9 mouse cellular contexts compared by ENCODE assay signal in the genomic region with DNA sequence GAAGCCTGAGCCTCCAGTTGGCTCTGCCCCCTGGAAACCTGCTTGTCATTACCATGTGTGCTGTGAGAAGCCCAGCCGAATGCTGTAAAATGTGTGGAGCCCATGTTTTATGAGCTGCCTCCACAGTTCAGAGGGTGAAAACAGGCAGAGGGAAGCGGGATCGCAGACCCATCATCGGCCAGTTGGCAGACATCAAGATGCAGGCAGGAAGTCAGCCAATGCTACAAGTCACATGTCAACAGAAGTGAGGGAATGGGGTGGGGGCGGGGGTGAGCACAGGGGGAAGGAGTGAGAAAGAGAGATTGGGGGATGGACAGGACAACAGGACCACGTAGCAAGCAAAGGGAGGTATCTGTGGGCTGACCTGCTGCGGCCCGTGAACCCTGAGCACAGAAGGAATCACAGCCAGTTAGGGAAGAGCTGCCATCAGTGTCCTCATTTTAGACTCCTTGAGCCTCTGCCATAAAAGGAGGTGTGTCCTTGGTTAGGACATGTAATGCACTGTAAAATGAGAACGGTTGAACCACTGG. TPM values are rescaled to one million over a fixed set of nuclear protein-coding genes. Genes with fewer than 3 reads are reported as not detected.
DNase-seq lines count a peak whose midpoint lies in the region; ATAC-seq and TF ChIP-seq lines count a peak whose summit lies in the region.
"Had no signal": no experiment of that assay in that cellular context is flagged by ENCODE, and none has a peak within 500 bp of the region (broad histone marks: within the 10 kb centered on the region; RNA-seq: fewer than 3 reads in every experiment).

No protein-coding gene starts in this region.

- H3K4me1 ChIP-seq in forebrain, embryonic 11.5 days (replicated peaks; ENCODE audit: control insufficient read depth, insufficient read depth, low read length), result peaks cover 45% of the 10 kb centered on the region
- H3K4me1 ChIP-seq in heart, embryonic 16.5 days (ENCODE audit: control insufficient read depth, insufficient read depth, low read length), result peaks cover 68% of the 10 kb centered on the region
- H3K4me1 ChIP-seq in limb, embryonic 13.5 days, result peaks cover 66% of the 10 kb centered on the region
- no peaks in the 10 kb centered on the region for H3K4me1 ChIP-seq in liver, postnatal 0 days (ENCODE audit: insufficient read depth)

- TF ChIP-seq CTCF in liver, postnatal 0 days (IDR thresholded peaks at IDR 0.05; ENCODE audit: low read depth), result no peak

- ATAC-seq in forebrain, embryonic 11.5 days (replicated peaks; ENCODE audit: low FRiP score), result no peak
- ATAC-seq in heart, embryonic 16.5 days (replicated peaks; ENCODE audit: extremely low read depth, insufficient read depth, low FRiP score), result peak; percentile 59
- peak; percentile 51; the same call in 1 of the 2 replicates for ATAC-seq in limb, embryonic 13.5 days (ENCODE audit: low FRiP score, low read depth)
- ATAC-seq in liver, postnatal 0 days, result no peak

- 73% methylated on average over 9 of the region's 9 CpGs for WGBS in forebrain, embryonic 11.5 days
- WGBS in heart, embryonic 16.5 days, result 24% methylated on average over 9 of the region's 9 CpGs
- 11% methylated on average over 9 of the region's 9 CpGs for WGBS in limb, embryonic 13.5 days
- WGBS in liver, postnatal 0 days (ENCODE audit: insufficient replicate concordance), result 66% methylated on average over 9 of the region's 9 CpGs

- DNase-seq in cerebellum, adult 11-12 months, result peak; percentile 67
- DNase-seq in forebrain, embryonic 11.5 days (ENCODE audit: low spot score), result peak; percentile 46
- no peak for DNase-seq in adrenal gland, postnatal 25 days
- DNase-seq in liver, postnatal 0 days, result no peak
- DNase-seq in right cerebral cortex, postnatal 36 days (ENCODE audit: low spot score in 2 of 2), result no peak
- DNase-seq in layer of hippocampus, postnatal 25 days (ENCODE audit: extremely low spot score in 1 of 2, low spot score in 1 of 2), result no peak

- H3K9ac ChIP-seq in forebrain, embryonic 11.5 days (ENCODE audit: low read length), result no peak overlapping the region
- H3K9ac ChIP-seq in heart, embryonic 16.5 days (ENCODE audit: low read length), result no peak overlapping the region
- no peak overlapping the region for H3K9ac ChIP-seq in limb, embryonic 13.5 days
- H3K9ac ChIP-seq in liver, postnatal 0 days (replicated peaks), result no peak overlapping the region

- no peak overlapping the region for H3K27ac ChIP-seq in forebrain, embryonic 11.5 days (ENCODE audit: low read depth, low read length)
- H3K27ac ChIP-seq in heart, embryonic 16.5 days (ENCODE audit: low read length), result peak overlapping the region; percentile 84
- no peak overlapping the region for H3K27ac ChIP-seq in limb, embryonic 13.5 days
- no peak overlapping the region for H3K27ac ChIP-seq in liver, postnatal 0 days (ENCODE audit: low read depth)

- no peak overlapping the region for H3K4me2 ChIP-seq in forebrain, embryonic 11.5 days (ENCODE audit: low read depth, low read length, severe bottlenecking)
- peak overlapping the region; percentile 36 for H3K4me2 ChIP-seq in heart, embryonic 16.5 days (ENCODE audit: low read depth, low read length)
- H3K4me2 ChIP-seq in limb, embryonic 13.5 days (replicated peaks), result peak overlapping the region; percentile 38
- H3K4me2 ChIP-seq in liver, postnatal 0 days (ENCODE audit: low read depth, low read length), result no peak overlapping the region

- H3K27me3 ChIP-seq in forebrain, embryonic 11.5 days (ENCODE audit: control insufficient read depth, insufficient read depth, low read length), result no peaks in the 10 kb centered on the region
- H3K27me3 ChIP-seq in heart, embryonic 16.5 days (ENCODE audit: control insufficient read depth, insufficient read depth, low read length), result no peaks in the 10 kb centered on the region
- H3K27me3 ChIP-seq in limb, embryonic 13.5 days, result no peaks in the 10 kb centered on the region
- no peaks in the 10 kb centered on the region for H3K27me3 ChIP-seq in liver, postnatal 0 days (ENCODE audit: insufficient read depth, low read length)

- TF ChIP-seq EP300 in liver, postnatal 0 days (IDR thresholded peaks at IDR 0.05; ENCODE audit: low read depth), result no peak

- H3K4me3 ChIP-seq in forebrain, embryonic 11.5 days (ENCODE audit: low read depth, low read length), result no peak overlapping the region
- H3K4me3 ChIP-seq in heart, embryonic 16.5 days (ENCODE audit: low read length), result no peak overlapping the region
- no peak overlapping the region for H3K4me3 ChIP-seq in limb, embryonic 13.5 days
- no peak overlapping the region for H3K4me3 ChIP-seq in liver, postnatal 0 days (ENCODE audit: low read depth, low read length)
- H3K4me3 ChIP-seq: erythroblast, embryonic 14.5 days had no signal

- H3K9me3 ChIP-seq in forebrain, embryonic 11.5 days (ENCODE audit: control insufficient read depth, low read length), result no peaks in the 10 kb centered on the region
- H3K9me3 ChIP-seq in heart, embryonic 16.5 days (replicated peaks; ENCODE audit: control insufficient read depth, low read length), result no peaks in the 10 kb centered on the region
- H3K9me3 ChIP-seq in limb, embryonic 13.5 days, result no peaks in the 10 kb centered on the region
- H3K9me3 ChIP-seq in liver, postnatal 0 days (ENCODE audit: low read length), result no peaks in the 10 kb centered on the region

- H3K36me3 ChIP-seq in forebrain, embryonic 11.5 days (ENCODE audit: control insufficient read depth, insufficient read depth, low read length), result no peaks in the 10 kb centered on the region
- H3K36me3 ChIP-seq in heart, embryonic 16.5 days (ENCODE audit: control insufficient read depth, insufficient read depth), result no peaks in the 10 kb centered on the region
- H3K36me3 ChIP-seq in limb, embryonic 13.5 days, result no peaks in the 10 kb centered on the region
- 0 out of 2 replicates have a peak, but pooled peaks cover 1% of the 10 kb centered on the region for H3K36me3 ChIP-seq in liver, postnatal 0 days (replicated peaks; ENCODE audit: insufficient read depth, low read length)

RNA-seq across cellular contexts. Expression of gene Pbx1, which starts 51.8 kb away (rescaled TPM):
- polyA plus RNA-seq in forebrain, embryonic 11.5 days (2014; fragmentation: Nextera tagmentation; extraction: Ambion mirVana), result 45.8 and 51.1 TPM in 2 replicates
- 18.0 and 20.7 TPM in 2 replicates for polyA plus RNA-seq in heart, embryonic 16.5 days (2015; fragmentation: Nextera tagmentation; extraction: Ambion mirVana)
- 31.6 and 33.0 TPM in 2 replicates for polyA plus RNA-seq in limb, embryonic 13.5 days (2015; fragmentation: Nextera tagmentation; extraction: Ambion mirVana)
- total RNA-seq in adrenal gland, postnatal 25 days (2021), result 194 and 198 TPM in 2 replicates
- polyA plus RNA-seq in liver, postnatal 0 days (2015; fragmentation: Nextera tagmentation; extraction: Ambion mirVana), result 4.0 TPM in 2 replicates
- total RNA-seq in layer of hippocampus, postnatal 25 days (2021), result 100 to 1,000 TPM in 1 of 2 experiments, 10 to 100 TPM in 1; 98.0 to 114 TPM

Comparison
In these comparisons a context has a peak if more than half of its experiments do, and no peak if none do; other contexts are left out.
1. DNase-seq: peak in cerebellum, adult 11-12 months (single experiment) and forebrain, embryonic 11.5 days (single experiment); none in adrenal gland, postnatal 25 days (single experiment), liver, postnatal 0 days (single experiment), right cerebral cortex, postnatal 36 days (0 of 2) and layer of hippocampus, postnatal 25 days (0 of 2).
2. ATAC-seq: peak in heart, embryonic 16.5 days (single experiment) and limb, embryonic 13.5 days (single experiment); none in forebrain, embryonic 11.5 days (single experiment) and liver, postnatal 0 days (single experiment).
3. H3K4me2 ChIP-seq: peak in heart, embryonic 16.5 days (single experiment) and limb, embryonic 13.5 days (single experiment); none in forebrain, embryonic 11.5 days (single experiment) and liver, postnatal 0 days (single experiment).